Mouse (Mus musculus) embryonic stem cell, embryonic (primary cell): Measurements from ENCODE around the gene Ppme1.

Experiments
- CTCF ChIA-PET, 4 experiments: fragments of 300-600 bp in 2 of 4; fragments of 350-600 bp in 2 of 4; sonication (Branson Sonifier 250); formaldehyde crosslinking; loops; one replicate each; lab custom pipeline; 2022; ENCODE audit warnings: inconsistent platforms in 2 of 4; lab: Charles Lee
- POLR2A ChIA-PET, 4 experiments: fragments of 300-600 bp in 2 of 4; fragments of 350-600 bp in 2 of 4; sonication (Branson Sonifier 250); formaldehyde crosslinking; loops; one replicate each; lab custom pipeline; 2022; ENCODE audit warnings: antibody characterized with exemption in 4 of 4, inconsistent platforms in 1 of 4; lab: Charles Lee

The Ppme1 gene

DNA sequence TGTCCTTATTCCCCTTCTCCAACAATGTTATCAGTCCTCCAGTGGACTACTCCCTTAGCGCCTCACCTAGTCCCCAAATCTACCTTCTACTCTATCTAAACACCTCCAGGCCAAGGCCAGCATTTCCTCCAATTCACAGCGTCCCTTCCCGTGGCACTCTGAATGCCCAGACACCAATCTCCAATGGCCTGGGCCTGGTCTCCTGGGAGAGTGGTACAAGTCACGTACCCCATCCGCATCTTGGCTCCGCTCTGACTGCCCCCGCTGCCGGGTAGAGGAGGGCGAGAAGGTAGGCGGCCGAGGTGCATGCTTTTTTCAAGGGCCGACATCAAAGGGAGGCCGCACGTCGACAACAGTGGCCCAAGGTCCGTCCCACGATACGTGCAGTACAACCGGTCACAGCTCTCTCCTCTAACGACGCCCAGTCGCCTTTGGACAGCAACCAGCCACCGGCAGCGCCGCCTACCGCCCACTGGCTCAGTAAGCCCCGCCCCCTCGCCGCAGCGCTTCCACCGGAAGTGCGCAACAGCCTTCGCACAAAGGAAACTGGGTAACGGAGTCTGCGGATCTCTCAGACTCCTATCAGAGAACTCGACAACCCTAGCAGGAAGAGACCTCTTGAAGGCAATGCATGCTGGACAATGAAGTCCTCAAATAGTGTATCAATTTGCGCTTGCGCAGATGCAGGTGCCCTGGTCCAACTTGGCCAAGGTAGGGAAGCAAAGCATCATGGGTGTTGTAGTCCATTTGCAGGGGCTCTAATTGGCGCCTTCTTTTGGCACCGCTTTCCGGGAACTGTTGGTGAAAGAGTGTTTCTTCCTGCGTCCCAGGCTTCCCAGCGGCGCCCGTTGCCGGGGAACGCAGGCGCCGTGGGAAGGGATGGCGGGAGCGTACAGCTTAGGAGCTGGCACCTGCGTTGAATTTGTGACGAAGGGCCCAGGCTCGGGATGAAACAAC lies at the start of gene Ppme1, which contains the start of gene C2cd3:
TSS of gene Ppme1 (minus strand) at position 813 of the 957 bp plus-strand sequence.
TSS of gene C2cd3 (plus strand) at position 739 of the 957 bp plus-strand sequence.
- ChIA-PET CTCF (interaction anchor here in 1 of 4 experiments (0.5 kb wide), 1 partner anchor 92 kb away, joined by 3 read pairs; no protein-coding TSS in a partner anchor), POLR2A (interaction anchor here in 3 of 4 experiments (0.5 to 1.7 kb wide), 18 partner anchors 9 to 334 kb away, joined by 3 to 12 read pairs (median 3); partner anchors contain the start of genes Lipt2 (in 2 of the 3), Pgm2l1 (in 1 of the 3) and Pold3 (in 1 of the 3))

DNA sequence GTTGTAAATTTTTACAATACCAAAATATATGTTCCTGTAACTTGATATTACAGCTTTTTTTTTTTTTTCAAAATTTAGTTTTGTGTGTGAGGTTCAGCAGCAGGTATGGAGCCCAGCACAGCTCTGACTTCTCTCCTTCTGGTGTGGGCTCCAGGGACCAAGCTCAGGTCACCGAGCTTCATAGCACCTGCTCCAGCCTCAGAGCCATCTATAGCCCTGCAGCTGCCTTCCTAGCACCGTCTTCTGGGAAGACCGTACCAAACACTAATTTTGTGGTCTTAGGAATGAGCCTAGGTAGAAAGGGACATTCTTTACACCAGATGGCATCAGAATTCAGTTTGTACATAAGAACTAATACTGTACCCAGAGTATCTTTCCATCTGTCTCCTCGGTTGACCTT lies 36.6 kb upstream of the Ppme1 start:
- POLR2A ChIA-PET: interaction anchor here in 1 of 4 experiments (0.7 to 1.1 kb wide), 2 partner anchors 86 to 215 kb away, joined by 3 read pairs; no protein-coding TSS in a partner anchor
- CTCF ChIA-PET: interaction anchor here in 1 of 4 experiments (0.6 kb wide), 1 partner anchor 420 kb away, joined by 4 read pairs; no protein-coding TSS in a partner anchor

GRCm38 (mm10) chr7:100407677-100408076 lies 35.6 kb upstream of the Ppme1 start:
- POLR2A ChIA-PET: no interaction called here
- CTCF ChIA-PET: no interaction called here

GRCm38 (mm10) chr7:100402715-100403114 lies 30.6 kb upstream of the Ppme1 start:
- ChIA-PET POLR2A (no interaction called here), CTCF (no interaction called here)

DNA sequence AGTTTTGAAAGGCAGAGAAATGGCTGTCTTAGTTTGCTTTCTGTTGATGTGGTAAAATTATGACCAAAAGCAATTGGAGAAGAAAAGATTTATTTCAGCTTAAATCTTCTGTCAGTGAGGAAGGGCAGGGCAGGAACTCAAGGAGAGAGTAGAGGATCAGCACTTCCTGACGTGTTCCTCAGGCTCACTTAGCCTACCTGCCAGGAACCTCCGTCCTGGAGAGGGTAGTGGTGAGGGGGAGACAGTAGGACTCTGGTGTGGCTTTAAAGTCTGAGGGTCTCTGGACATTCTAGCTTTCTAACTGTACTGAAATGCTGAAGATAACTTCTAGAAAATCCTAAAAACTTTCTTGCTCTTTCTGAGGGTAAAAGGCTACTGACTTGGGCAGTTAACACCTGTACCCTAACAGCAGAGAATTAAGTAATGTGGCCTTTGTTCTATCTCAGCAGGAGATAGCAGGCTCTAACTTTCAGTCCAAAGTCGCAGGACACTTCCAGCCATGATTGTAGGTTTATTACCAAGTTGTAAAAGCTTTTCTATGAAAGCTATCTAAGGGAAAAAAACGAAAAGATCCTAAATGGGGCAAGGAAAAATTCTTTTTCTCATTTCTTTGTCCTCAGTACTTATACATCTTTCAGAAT lies 28.9 kb upstream of the Ppme1 start:
- CTCF ChIA-PET: interaction anchor here in 2 of 4 experiments (0.7 kb wide), 2 partner anchors 72 to 122 kb away, joined by 3 to 4 read pairs; partner anchors contain the start of gene Ucp3 (in 1 of the 2)
- POLR2A ChIA-PET: interaction anchor here in 1 of 4 experiments (0.9 kb wide), 1 partner anchor 1766 kb away, joined by 3 read pairs; no protein-coding TSS in a partner anchor

GRCm38 (mm10) chr7:100399231-100399913 lies 27.3 kb upstream of the Ppme1 start:
- ChIA-PET CTCF (interaction anchor here in 1 of 4 experiments (0.6 kb wide), 1 partner anchor 740 kb away, joined by 3 read pairs; no protein-coding TSS in a partner anchor), POLR2A (interaction anchor here in 1 of 4 experiments (0.9 to 1.5 kb wide), 2 partner anchors 11 to 12 kb away, joined by 3 to 4 read pairs; no protein-coding TSS in a partner anchor)

DNA sequence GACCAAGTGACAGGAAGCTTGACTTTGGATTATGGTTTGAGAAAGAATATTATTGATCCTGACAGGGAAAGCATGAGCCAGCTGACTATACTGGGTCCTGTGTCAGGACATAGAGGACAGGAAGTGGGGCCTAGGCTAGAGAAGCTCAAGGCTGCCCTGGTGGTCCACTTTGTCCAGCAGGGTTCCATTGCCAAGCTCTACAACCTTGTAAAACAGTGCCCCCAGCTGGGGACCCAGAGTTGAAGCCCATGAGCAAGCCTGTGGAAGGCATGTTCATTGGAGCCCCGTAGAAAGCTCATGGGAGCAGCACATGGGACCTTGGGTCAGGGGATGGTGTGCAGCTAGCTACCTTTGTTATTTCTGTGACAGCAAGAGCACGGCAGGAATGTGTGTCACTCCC lies 20.2 kb upstream of the Ppme1 start:
- CTCF ChIA-PET: interaction anchor here in 2 of 4 experiments (1.0 to 1.5 kb wide), 4 partner anchors 11 to 129 kb away, joined by 3 to 6 read pairs (median 3); no protein-coding TSS in a partner anchor
- POLR2A ChIA-PET: interaction anchor here in 1 of 4 experiments (1.4 to 3.0 kb wide), 2 partner anchors 12 to 21 kb away, joined by 3 to 11 read pairs; partner anchors contain the start of genes C2cd3 and Ppme1

GRCm38 (mm10) chr7:100390166-100390565 lies 18.1 kb upstream of the Ppme1 start:
- CTCF ChIA-PET: no interaction called here
- POLR2A ChIA-PET: interaction anchor here in 1 of 4 experiments (3.0 kb wide), 1 partner anchor 9 kb away, joined by 11 read pairs; no protein-coding TSS in a partner anchor

GRCm38 (mm10) chr7:100388174-100388573 lies 16.1 kb upstream of the Ppme1 start:
- CTCF ChIA-PET: no interaction called here
- POLR2A ChIA-PET: interaction anchor here in 1 of 4 experiments (0.9 kb wide), 1 partner anchor 11 kb away, joined by 3 read pairs; no protein-coding TSS in a partner anchor

DNA sequence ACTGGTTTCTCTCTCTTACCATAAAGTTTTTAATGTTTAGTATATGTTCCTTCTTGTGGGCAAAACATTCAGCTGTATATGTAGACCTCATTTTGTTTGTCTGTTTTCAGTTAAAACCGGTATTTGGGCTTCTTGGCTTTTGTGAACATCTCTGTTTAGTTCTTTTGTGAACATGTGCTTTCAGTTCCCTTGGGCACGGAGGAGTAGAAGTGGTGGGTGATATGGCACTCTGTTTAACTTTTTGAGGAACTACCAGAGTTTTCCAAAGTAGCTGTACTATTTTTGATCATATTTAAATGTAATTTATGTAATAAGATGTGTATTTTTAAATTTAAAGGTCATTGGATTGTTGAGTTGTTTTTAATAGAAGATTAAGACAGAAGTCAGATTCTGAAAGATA lies 11.1 kb upstream of the Ppme1 start:
- ChIA-PET POLR2A (interaction anchor here in 1 of 4 experiments (1.4 kb wide), 1 partner anchor 30 kb away, joined by 4 read pairs; no protein-coding TSS in a partner anchor), CTCF (no interaction called here)

GRCm38 (mm10) chr7:100381161-100381560 lies 9.1 kb upstream of the Ppme1 start:
- CTCF ChIA-PET: interaction anchor here in 1 of 4 experiments (1.1 kb wide), 1 partner anchor 11 kb away, joined by 3 read pairs; no protein-coding TSS in a partner anchor
- POLR2A ChIA-PET: interaction anchor here in 3 of 4 experiments (0.6 to 2.1 kb wide), 13 partner anchors 9 to 356 kb away, joined by 3 to 12 read pairs (median 4); partner anchors contain the start of genes C2cd3 (in 1 of the 3), Fam168a (in 1 of the 3) and Ppme1 (in 1 of the 3)

DNA sequence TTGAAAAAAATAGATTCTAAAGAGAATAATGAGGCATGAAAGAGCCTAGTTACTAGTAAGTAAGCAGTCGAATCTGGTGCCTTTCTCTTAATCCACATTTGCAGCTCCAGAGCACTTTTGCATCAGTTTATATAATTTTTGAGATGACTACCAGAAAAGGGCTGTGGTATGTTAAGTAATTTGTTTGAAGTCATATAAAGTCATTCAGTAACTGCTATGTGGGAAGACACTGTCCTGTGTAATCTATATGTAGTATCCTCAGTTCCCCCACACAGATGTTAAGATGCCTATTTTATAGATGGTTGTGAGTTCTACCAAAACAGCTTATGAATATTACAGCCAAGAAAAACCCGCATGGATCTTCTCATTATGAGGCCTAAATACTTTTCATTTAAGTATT lies 6.2 kb upstream of the Ppme1 start:
- ChIA-PET POLR2A (no interaction called here), CTCF (no interaction called here)

- CTCF ChIA-PET: no interaction called here
- POLR2A ChIA-PET: interaction anchor here in 3 of 4 experiments (0.6 to 1.7 kb wide), 13 partner anchors 9 to 277 kb away, joined by 3 to 12 read pairs (median 4); partner anchors contain the start of genes Lipt2 (in 2 of the 3), Pgm2l1 (in 1 of the 3) and Pold3 (in 1 of the 3)
Measured at GRCm38 (mm10) chr7:100372452-100372980, 409 bp upstream of the Ppme1 start.

- ChIA-PET POLR2A (interaction anchor here in 1 of 4 experiments (0.6 kb wide), 1 partner anchor 903 kb away, joined by 3 read pairs; no protein-coding TSS in a partner anchor), CTCF (no interaction called here)
Measured at GRCm38 (mm10) chr7:100364888-100365287, 7.2 kb downstream of the Ppme1 start.

GRCm38 (mm10) chr7:100363162-100363561 lies 8.9 kb downstream of the Ppme1 start:
- ChIA-PET POLR2A (no interaction called here), CTCF (no interaction called here)

- POLR2A ChIA-PET: interaction anchor here in 2 of 4 experiments (0.6 to 1.4 kb wide), 4 partner anchors 9 to 1216 kb away, joined by 3 to 4 read pairs (median 3); partner anchors contain the start of genes C2cd3 (in 1 of the 2) and Ppme1 (in 1 of the 2)
Measured at GRCm38 (mm10) chr7:100357856-100358255, 14.3 kb downstream of the Ppme1 start.

GRCm38 (mm10) chr7:100356768-100357167 lies 15.3 kb downstream of the Ppme1 start:
- POLR2A ChIA-PET: interaction anchor here in 1 of 4 experiments (0.9 to 1.3 kb wide), 2 partner anchors 11 to 13 kb away, joined by 3 to 4 read pairs; no protein-coding TSS in a partner anchor
- CTCF ChIA-PET: no interaction called here

More at GRCm38 (mm10) chr7:100357856-100358255, 14.3 kb downstream of the Ppme1 start:
- CTCF ChIA-PET: no interaction called here
